ENCODE assay signal across 23 mouse cellular contexts in the genomic region with DNA sequence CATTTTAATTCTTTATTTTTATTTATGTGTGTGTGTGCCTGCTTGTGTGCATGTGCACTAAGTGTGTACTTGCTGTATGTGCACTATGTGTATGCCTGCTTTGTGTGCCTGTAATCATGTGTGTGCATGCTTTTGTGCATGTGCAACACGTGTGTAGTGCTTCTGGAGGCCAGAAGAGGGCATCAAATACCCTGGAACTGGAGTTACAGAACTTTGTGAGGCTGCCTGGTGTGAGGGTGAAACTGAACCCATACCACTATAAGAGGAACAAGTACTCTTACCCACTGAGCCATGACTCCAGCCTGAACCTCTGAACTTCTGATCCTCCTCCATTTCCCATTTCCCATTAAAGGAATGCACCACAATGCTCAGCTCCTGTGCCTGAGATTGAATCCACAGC. TPM values are rescaled to one million over a fixed set of nuclear protein-coding genes. Genes with fewer than 3 reads are reported as not detected.
DNase-seq lines count a peak whose midpoint lies in the region; ATAC-seq and TF ChIP-seq lines count a peak whose summit lies in the region.
"Had no signal": no experiment of that assay in that cellular context is flagged by ENCODE, and none has a peak within 500 bp of the region (broad histone marks: within the 10 kb centered on the region; RNA-seq: fewer than 3 reads in every experiment).

No protein-coding gene starts in this region.

- 41% methylated on average over 1 of the region's 1 CpGs for WGBS in limb, embryonic 11.5 days
- 53% methylated on average over 1 of the region's 1 CpGs for WGBS in limb, embryonic 10.5 days
- WGBS in lung, adult 2 months: 43% methylated on average over 1 of the region's 1 CpGs

- H3K4me1 ChIP-seq in limb, embryonic 11.5 days (ENCODE audit: control insufficient read depth, insufficient read depth, low read length): no peaks in the 10 kb centered on the region
- no peaks in the 10 kb centered on the region for H3K4me1 ChIP-seq in limb, embryonic 10.5 days
- H3K4me1 ChIP-seq in E14TG2a.4 (replicated peaks; ENCODE audit: low read depth, low read length): no peaks in the 10 kb centered on the region
- no peaks in the 10 kb centered on the region for H3K4me1 ChIP-seq in lung, adult 2 months (ENCODE audit: control insufficient read depth, insufficient read depth, low read length)
- H3K4me1 ChIP-seq: embryonic facial prominence, embryonic 10.5 days; forebrain, embryonic 13.5 days; heart, embryonic 13.5 days; hindbrain, embryonic 12.5 days had no signal

- no peak overlapping the region for H3K9ac ChIP-seq in limb, embryonic 11.5 days (ENCODE audit: low read length)
- H3K9ac ChIP-seq: forebrain, embryonic 13.5 days; forebrain, postnatal 0 days; heart, embryonic 13.5 days; hindbrain, embryonic 12.5 days had no signal

- H3K27me3 ChIP-seq in limb, embryonic 11.5 days (ENCODE audit: control insufficient read depth, insufficient read depth, low read length): no peaks in the 10 kb centered on the region
- H3K27me3 ChIP-seq in limb, embryonic 10.5 days (ENCODE audit: low read depth, poor library complexity, severe bottlenecking): no peaks in the 10 kb centered on the region
- H3K27me3 ChIP-seq in E14TG2a.4 (ENCODE audit: insufficient read depth, low read length): peaks cover under 1% of the 10 kb centered on the region; the same call in 1 of the 2 replicates

- peak; percentile 28 for TF ChIP-seq CTCF in E14TG2a.4 (conservative IDR thresholded peaks at IDR 0.05; ENCODE audit: low read length)
- no peak for TF ChIP-seq CTCF in lung, adult 2 months (IDR thresholded peaks at IDR 0.05; ENCODE audit: insufficient read depth, low read length)

- no peak for TF ChIP-seq POLR2A in lung, adult 2 months (IDR thresholded peaks at IDR 0.05; ENCODE audit: borderline replicate concordance, extremely low read depth, low read depth, low read length)

- no peak overlapping the region for H3K4me2 ChIP-seq in limb, embryonic 11.5 days (ENCODE audit: low read depth, severe bottlenecking)
- H3K4me2 ChIP-seq: forebrain, embryonic 13.5 days; heart, embryonic 13.5 days; hindbrain, embryonic 12.5 days had no signal

- no peak overlapping the region for H3K27ac ChIP-seq in limb, embryonic 11.5 days (replicated peaks; ENCODE audit: low read depth, low read length)
- no peak overlapping the region for H3K27ac ChIP-seq in limb, embryonic 10.5 days
- H3K27ac ChIP-seq: embryonic facial prominence, embryonic 10.5 days; forebrain, embryonic 13.5 days; heart, embryonic 13.5 days; hindbrain, embryonic 12.5 days; hindbrain, postnatal 0 days had no signal

- ATAC-seq in limb, embryonic 11.5 days (ENCODE audit: insufficient number of reproducible peaks, low FRiP score, low TSS enrichment, low read depth): no peak
- ATAC-seq: forebrain, embryonic 13.5 days; forebrain, postnatal 0 days; hindbrain, postnatal 0 days had no signal

- no peaks in the 10 kb centered on the region for H3K9me3 ChIP-seq in limb, embryonic 11.5 days (ENCODE audit: control insufficient read depth, low read length)
- no peaks in the 10 kb centered on the region for H3K9me3 ChIP-seq in limb, embryonic 10.5 days (replicated peaks)
- no peaks in the 10 kb centered on the region for H3K9me3 ChIP-seq in E14TG2a.4 (ENCODE audit: low read length)
- H3K9me3 ChIP-seq: embryonic facial prominence, embryonic 10.5 days; forebrain, embryonic 13.5 days; heart, embryonic 13.5 days; hindbrain, embryonic 12.5 days had no signal

- no peak overlapping the region for H3K4me3 ChIP-seq in limb, embryonic 11.5 days (ENCODE audit: low read depth, low read length)
- no peak overlapping the region for H3K4me3 ChIP-seq in limb, embryonic 10.5 days
- H3K4me3 ChIP-seq in E14TG2a.4 (replicated peaks; ENCODE audit: low read length): no peak overlapping the region
- H3K4me3 ChIP-seq in lung, adult 2 months (replicated peaks; ENCODE audit: extremely low read depth, low read depth, low read length): no peak overlapping the region
- H3K4me3 ChIP-seq: embryonic facial prominence, embryonic 10.5 days; forebrain, embryonic 13.5 days; heart, embryonic 13.5 days; hindbrain, embryonic 12.5 days had no signal

- H3K36me3 ChIP-seq in limb, embryonic 11.5 days (ENCODE audit: control insufficient read depth, insufficient read depth, low read length): no peaks in the 10 kb centered on the region
- H3K36me3 ChIP-seq in limb, embryonic 10.5 days: no peaks in the 10 kb centered on the region
- no peaks in the 10 kb centered on the region for H3K36me3 ChIP-seq in E14TG2a.4 (ENCODE audit: insufficient read depth, low read length)
- H3K36me3 ChIP-seq: embryonic facial prominence, embryonic 10.5 days; heart, embryonic 13.5 days; hindbrain, embryonic 12.5 days had no signal

- DNase-seq in limb, embryonic 11.5 days (ENCODE audit: low spot score): peak; percentile 18
- DNase-seq in limb, embryonic 10.5 days (ENCODE audit: low spot score): no peak
- peak; percentile 39 for DNase-seq in R1 (ENCODE audit: low read depth, low spot score)
- no peak for DNase-seq in lung, postnatal 36 days
- DNase-seq in lung, adult 2 months: no peak
- DNase-seq: adrenal gland, adult 8-10 months; adrenal gland, postnatal 36 days; cerebellum, adult 2 months; cerebellum, postnatal 10 days; forebrain, postnatal 0 days; gastrocnemius, postnatal 14 days; heart, postnatal 36 days had no signal

RNA-seq across cellular contexts. Expression of a gene that starts 34.0 kb away (rescaled TPM):
- polyA plus RNA-seq in limb, embryonic 11.5 days (2014; fragmentation: Nextera tagmentation; extraction: Ambion mirVana): 0.71 and 0.82 TPM in 2 replicates
- 0.18 and 0.28 TPM in 2 replicates for polyA plus RNA-seq in limb, embryonic 10.5 days (2016; fragmentation: Nextera tagmentation; extraction: Ambion mirVana)
- 3.4 and 6.4 TPM in 2 replicates for polyA plus RNA-seq in lung, adult 2 months (2012; rRNA removed)

RNA-seq across cellular contexts. Expression of a gene that starts 59.9 kb away (rescaled TPM):
- not detected in 2 replicates for polyA plus RNA-seq in limb, embryonic 11.5 days (2014; fragmentation: Nextera tagmentation; extraction: Ambion mirVana)
- not detected in 2 replicates for polyA plus RNA-seq in limb, embryonic 10.5 days (2016; fragmentation: Nextera tagmentation; extraction: Ambion mirVana)
- not detected in 2 replicates for polyA plus RNA-seq in lung, adult 2 months (2012; rRNA removed)
- polyA plus RNA-seq: C2C12; embryonic facial prominence, embryonic 14.5 days; gonadal fat pad, adult 2 months; heart, embryonic 13.5 days; heart, postnatal 0 days; hindbrain, embryonic 12.5 days; hindbrain, postnatal 0 days; intestine, embryonic 14.5 days had no signal

Comparison
In these comparisons a context has a peak if more than half of its experiments do, and no peak if none do; other contexts are left out.
1. DNase-seq: peak in limb, embryonic 11.5 days (single experiment) and R1 (single experiment); none in limb, embryonic 10.5 days (single experiment), lung, postnatal 36 days (single experiment) and lung, adult 2 months (single experiment).